Mouse (Mus musculus): ENCODE results near the gene Sync. TPM values are rescaled to one million over a fixed set of nuclear protein-coding genes. Genes with fewer than 3 reads are reported as not detected.

Sync gene
- polyA plus RNA-seq, 1 experiment from 2014 or later, result 1.6 TPM

DNA sequence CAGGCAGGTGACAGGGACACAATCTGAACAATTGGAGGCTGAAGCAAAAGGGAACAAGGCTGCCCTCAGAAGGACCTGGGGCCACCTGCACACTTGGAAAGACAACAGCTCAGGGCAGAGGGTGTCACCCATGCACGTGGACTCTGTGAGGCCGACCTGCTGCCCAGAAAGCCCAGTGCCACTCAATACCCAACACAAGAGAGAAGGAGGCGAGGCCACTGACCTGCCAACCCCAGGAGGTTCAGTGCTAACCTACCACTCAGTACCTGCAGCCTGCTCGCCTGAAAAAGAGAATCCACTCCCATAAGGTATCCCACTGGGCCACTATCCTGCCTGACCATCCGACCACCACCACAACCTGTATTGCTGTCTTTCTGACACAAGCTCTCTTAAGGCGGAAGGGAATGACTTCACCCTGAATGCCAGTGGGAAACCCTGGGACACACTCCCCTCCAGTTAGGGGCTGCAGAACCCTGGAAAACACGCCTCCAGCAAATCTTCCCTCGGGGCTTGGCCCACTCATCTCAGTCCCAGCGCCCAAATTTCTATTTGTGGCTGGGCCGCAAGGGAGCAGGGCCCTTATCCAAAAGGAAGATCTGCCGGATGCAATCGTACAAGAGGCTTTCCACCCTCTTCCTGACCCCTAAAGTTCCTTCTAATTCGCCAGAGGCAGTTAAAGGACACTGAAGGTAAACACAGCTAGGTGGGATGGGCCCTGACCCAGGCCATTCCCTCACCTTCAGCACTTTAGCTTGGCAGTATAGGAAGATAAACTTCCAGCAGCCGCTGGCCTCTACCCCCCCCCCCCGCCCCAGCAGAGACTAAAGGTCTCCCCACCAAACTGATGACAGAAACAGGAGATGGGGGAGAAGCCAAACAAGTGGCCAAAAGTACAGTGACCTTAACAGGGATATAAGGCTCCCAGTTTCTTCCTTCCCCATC, 40.8 kb upstream of the Sync start:
- ATAC-seq (ENCODE audit: insufficient read depth, low FRiP score, low TSS enrichment), result no peak
- Histone ChIP-seq H3K4me3 (ENCODE audit: low read depth, low read length) (no peak overlapping the region), H3K27ac (ENCODE audit: low read depth, low read length) (no peak overlapping the region), H3K9ac (ENCODE audit: low read length) (no peak overlapping the region), H3K27me3 (ENCODE audit: control insufficient read depth, insufficient read depth, low read length) (peaks cover 41% of the 10 kb centered on the region), H3K4me2 (ENCODE audit: low read depth) (no peak overlapping the region), H3K4me1 (ENCODE audit: control insufficient read depth, insufficient read depth, low read length) (peaks cover 15% of the 10 kb centered on the region), H3K9me3 (ENCODE audit: control insufficient read depth, low read length) (no peaks in the 10 kb centered on the region), H3K36me3 (ENCODE audit: control insufficient read depth, insufficient read depth, low read length) (no peaks in the 10 kb centered on the region)
- 45% methylated on average over 15 of the region's 15 CpGs for WGBS
- DNase-seq (ENCODE audit: low spot score), result no peak

- Histone ChIP-seq H3K27me3 (ENCODE audit: control insufficient read depth, insufficient read depth, low read length) (peaks cover 41% of the 10 kb centered on the region), H3K4me3 (ENCODE audit: low read depth, low read length) (peak overlapping the region; percentile 65), H3K4me1 (ENCODE audit: control insufficient read depth, insufficient read depth, low read length) (peaks cover 13% of the 10 kb centered on the region), H3K36me3 (ENCODE audit: control insufficient read depth, insufficient read depth, low read length) (no peaks in the 10 kb centered on the region), H3K9me3 (ENCODE audit: control insufficient read depth, low read length) (no peaks in the 10 kb centered on the region), H3K4me2 (ENCODE audit: low read depth) (peak overlapping the region; percentile 97), H3K27ac (ENCODE audit: low read depth, low read length) (no peak overlapping the region), H3K9ac (ENCODE audit: low read length) (peak overlapping the region; percentile 63)
- DNase-seq (ENCODE audit: low spot score) (no peak), ATAC-seq (ENCODE audit: insufficient read depth, low FRiP score, low TSS enrichment) (no peak)
- WGBS, result 9% methylated on average over 24 of the region's 24 CpGs
Measured at GRCm38 (mm10) chr4:129247381-129248242, 39.8 kb upstream of the Sync start.

- Histone ChIP-seq H3K27me3 (ENCODE audit: control insufficient read depth, insufficient read depth, low read length) (peaks cover 41% of the 10 kb centered on the region), H3K9me3 (ENCODE audit: control insufficient read depth, low read length) (no peaks in the 10 kb centered on the region), H3K9ac (ENCODE audit: low read length) (peak overlapping the region; percentile 63), H3K4me2 (ENCODE audit: low read depth) (peak overlapping the region; percentile 97), H3K4me1 (ENCODE audit: control insufficient read depth, insufficient read depth, low read length) (peaks cover 12% of the 10 kb centered on the region), H3K27ac (ENCODE audit: low read depth, low read length) (no peak overlapping the region), H3K36me3 (ENCODE audit: control insufficient read depth, insufficient read depth, low read length) (no peaks in the 10 kb centered on the region), H3K4me3 (ENCODE audit: low read depth, low read length) (peak overlapping the region; percentile 65)
- ATAC-seq (ENCODE audit: insufficient read depth, low FRiP score, low TSS enrichment) (no peak), DNase-seq (ENCODE audit: low spot score) (no peak)
- WGBS, result 0% methylated on average over 41 of the region's 74 CpGs
Measured at GRCm38 (mm10) chr4:129248243-129248767, 39.1 kb upstream of the Sync start.

GRCm38 (mm10) chr4:129249288-129249687, 38.1 kb upstream of the Sync start:
- Histone ChIP-seq H3K4me3 (ENCODE audit: low read depth, low read length) (no peak overlapping the region), H3K27ac (ENCODE audit: low read depth, low read length) (no peak overlapping the region), H3K9ac (ENCODE audit: low read length) (no peak overlapping the region), H3K4me2 (ENCODE audit: low read depth) (no peak overlapping the region), H3K27me3 (ENCODE audit: control insufficient read depth, insufficient read depth, low read length) (peaks cover 41% of the 10 kb centered on the region), H3K4me1 (ENCODE audit: control insufficient read depth, insufficient read depth, low read length) (peaks cover 12% of the 10 kb centered on the region), H3K36me3 (ENCODE audit: control insufficient read depth, insufficient read depth, low read length) (no peaks in the 10 kb centered on the region), H3K9me3 (ENCODE audit: control insufficient read depth, low read length) (no peaks in the 10 kb centered on the region)
- 27% methylated on average over 7 of the region's 7 CpGs for WGBS
- DNase-seq (ENCODE audit: low spot score), result no peak
- no peak for ATAC-seq (ENCODE audit: insufficient read depth, low FRiP score, low TSS enrichment)

DNA sequence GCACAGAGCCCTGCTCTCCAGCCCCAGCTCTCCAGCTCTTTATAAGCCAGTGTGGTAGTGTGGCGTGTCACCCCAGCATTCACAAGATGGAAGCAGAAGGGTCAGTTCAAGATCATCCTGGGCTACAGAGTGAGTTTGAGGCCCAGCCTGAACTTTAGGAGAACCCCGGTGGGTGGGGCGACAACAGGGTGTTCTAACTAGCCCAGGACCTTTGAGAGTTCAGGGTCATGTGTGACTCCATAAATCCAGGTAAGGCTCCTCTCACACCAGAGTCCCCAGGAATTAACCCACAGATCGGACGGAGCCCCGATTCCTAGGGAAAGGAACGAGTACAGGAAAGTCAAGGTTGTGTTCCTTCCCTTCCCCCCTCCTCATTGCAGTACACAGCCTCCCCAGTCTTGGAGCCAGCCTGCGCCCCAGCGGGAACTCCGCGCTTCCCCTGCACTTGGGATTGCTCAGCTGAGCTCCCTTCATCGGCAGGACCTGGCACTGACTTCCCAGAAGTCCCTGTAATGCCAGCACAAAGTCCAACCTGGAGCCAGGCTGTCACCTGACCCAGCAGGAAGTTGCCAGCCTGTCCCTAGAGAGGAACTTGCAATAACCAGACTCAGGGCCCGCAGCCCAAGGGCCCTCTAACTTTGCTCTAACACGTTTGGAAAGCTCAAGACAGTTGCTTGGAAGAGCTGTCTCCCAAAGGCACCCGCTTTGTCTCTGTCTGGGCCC, 36.5 kb upstream of the Sync start:
- Histone ChIP-seq H3K4me1 (ENCODE audit: control insufficient read depth, insufficient read depth, low read length) (peaks cover 12% of the 10 kb centered on the region), H3K9ac (ENCODE audit: low read length) (peak overlapping the region; percentile 7; the same call in 1 of the 2 replicates), H3K36me3 (ENCODE audit: control insufficient read depth, insufficient read depth, low read length) (no peaks in the 10 kb centered on the region), H3K4me3 (ENCODE audit: low read depth, low read length) (no peak overlapping the region), H3K4me2 (ENCODE audit: low read depth) (peak overlapping the region; percentile 23), H3K27me3 (ENCODE audit: control insufficient read depth, insufficient read depth, low read length) (peaks cover 41% of the 10 kb centered on the region), H3K9me3 (ENCODE audit: control insufficient read depth, low read length) (no peaks in the 10 kb centered on the region), H3K27ac (ENCODE audit: low read depth, low read length) (no peak overlapping the region)
- ATAC-seq (ENCODE audit: insufficient read depth, low FRiP score, low TSS enrichment) (no peak), DNase-seq (ENCODE audit: low spot score) (no peak)
- WGBS, result 13% methylated on average over 15 of the region's 15 CpGs

DNA sequence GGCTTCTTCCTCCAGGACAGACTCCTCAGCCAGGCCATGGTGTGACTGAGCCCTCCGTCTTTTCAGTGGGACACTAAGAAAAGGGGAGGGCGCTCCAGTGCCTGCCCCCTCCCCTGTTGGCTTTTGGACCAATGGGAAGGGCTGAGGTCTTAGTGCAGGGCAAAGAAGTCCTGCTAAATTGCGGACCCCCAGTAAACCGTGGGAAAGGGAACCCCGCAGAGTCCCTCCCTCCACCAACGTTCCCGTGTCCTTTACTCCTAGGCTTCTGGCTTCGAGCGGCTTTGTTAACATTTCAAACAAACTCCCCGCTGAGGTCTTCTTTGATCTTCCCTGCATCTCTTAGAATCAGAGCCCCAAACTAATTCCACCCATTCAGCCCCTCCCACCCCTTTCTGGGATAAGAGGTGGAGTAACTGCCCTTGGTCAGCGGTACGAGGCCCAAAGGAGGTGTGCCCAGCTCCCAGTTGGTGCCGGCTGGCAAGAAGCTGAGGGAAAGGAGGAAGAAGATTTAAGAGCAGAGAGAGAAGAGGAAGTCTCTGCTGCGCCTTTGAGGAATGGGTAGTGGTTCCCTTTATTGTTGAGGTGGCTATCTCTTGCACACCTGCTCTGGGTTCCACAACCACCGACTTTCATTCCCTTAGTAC, 35.8 kb upstream of the Sync start:
- H3K36me3 ChIP-seq (ENCODE audit: control insufficient read depth, insufficient read depth, low read length), result no peaks in the 10 kb centered on the region
- peaks cover 15% of the 10 kb centered on the region for H3K4me1 ChIP-seq (ENCODE audit: control insufficient read depth, insufficient read depth, low read length)
- H3K4me2 ChIP-seq (ENCODE audit: low read depth), result peak overlapping the region; percentile 23
- H3K27ac ChIP-seq (ENCODE audit: low read depth, low read length), result no peak overlapping the region
- H3K9ac ChIP-seq (ENCODE audit: low read length), result peak overlapping the region; percentile 7; the same call in 1 of the 2 replicates
- WGBS, result 1% methylated on average over 15 of the region's 15 CpGs
- ATAC-seq (ENCODE audit: insufficient read depth, low FRiP score, low TSS enrichment) (peak; percentile 41; the same call in 1 of the 2 replicates), DNase-seq (ENCODE audit: low spot score) (peak; percentile 48)
- H3K27me3 ChIP-seq (ENCODE audit: control insufficient read depth, insufficient read depth, low read length), result peaks cover 36% of the 10 kb centered on the region
- H3K9me3 ChIP-seq (ENCODE audit: control insufficient read depth, low read length), result no peaks in the 10 kb centered on the region
- H3K4me3 ChIP-seq (ENCODE audit: low read depth, low read length), result no peak overlapping the region

DNA sequence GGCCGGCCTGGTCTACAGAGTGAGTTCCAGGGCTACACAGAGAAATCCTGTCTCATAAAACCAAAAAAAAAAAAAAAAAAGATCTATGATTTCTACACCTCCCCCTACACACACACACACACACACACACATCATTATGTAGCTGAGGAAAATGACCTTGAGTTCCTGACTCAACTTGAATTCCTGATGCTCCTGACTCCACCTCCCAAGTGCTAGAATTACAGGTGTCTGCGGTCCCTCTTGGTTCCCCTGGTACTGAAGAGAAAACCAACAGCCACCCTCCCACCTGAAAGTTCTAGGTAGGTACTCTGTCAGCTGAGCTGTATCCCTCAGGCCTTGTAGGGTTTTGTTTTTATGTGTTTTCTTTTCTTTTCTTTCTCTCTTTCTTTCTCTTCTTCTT, 34.9 kb upstream of the Sync start:
- Histone ChIP-seq H3K9ac (ENCODE audit: low read length) (no peak overlapping the region), H3K9me3 (ENCODE audit: control insufficient read depth, low read length) (no peaks in the 10 kb centered on the region), H3K36me3 (ENCODE audit: control insufficient read depth, insufficient read depth, low read length) (no peaks in the 10 kb centered on the region), H3K27me3 (ENCODE audit: control insufficient read depth, insufficient read depth, low read length) (peaks cover 27% of the 10 kb centered on the region), H3K4me3 (ENCODE audit: low read depth, low read length) (no peak overlapping the region), H3K4me1 (ENCODE audit: control insufficient read depth, insufficient read depth, low read length) (peaks cover 15% of the 10 kb centered on the region), H3K27ac (ENCODE audit: low read depth, low read length) (no peak overlapping the region), H3K4me2 (ENCODE audit: low read depth) (no peak overlapping the region)
- 89% methylated on average over 2 of the region's 2 CpGs for WGBS
- DNase-seq (ENCODE audit: low spot score) (no peak), ATAC-seq (ENCODE audit: insufficient read depth, low FRiP score, low TSS enrichment) (no peak)

DNA sequence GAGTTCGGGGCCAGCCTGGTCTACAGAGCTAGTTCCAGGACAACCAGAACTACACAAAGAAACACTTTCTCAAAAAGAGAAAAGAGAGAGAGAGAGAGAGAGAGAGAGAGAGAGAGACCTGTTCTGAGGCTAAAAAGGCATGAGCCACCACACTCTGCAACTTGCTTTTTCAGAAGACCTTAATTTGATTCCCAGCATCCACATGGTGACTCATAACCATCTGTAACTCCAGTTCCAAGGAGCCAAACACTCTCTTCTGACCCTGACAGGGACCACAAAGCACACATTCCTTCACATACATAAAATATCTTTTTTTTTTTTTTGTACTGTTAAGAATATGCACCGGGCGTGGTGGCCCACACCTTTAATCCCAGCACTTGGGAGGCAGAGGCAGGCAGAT, 32.8 kb upstream of the Sync start:
- WGBS, result 90% methylated on average over 3 of the region's 3 CpGs
- DNase-seq (ENCODE audit: low spot score) (no peak), ATAC-seq (ENCODE audit: insufficient read depth, low FRiP score, low TSS enrichment) (no peak)
- H3K27me3 ChIP-seq (ENCODE audit: control insufficient read depth, insufficient read depth, low read length), result peaks cover 9% of the 10 kb centered on the region; the same call in 1 of the 2 replicates
- no peak overlapping the region for H3K27ac ChIP-seq (ENCODE audit: low read depth, low read length)
- no peak overlapping the region for H3K4me3 ChIP-seq (ENCODE audit: low read depth, low read length)
- H3K9ac ChIP-seq (ENCODE audit: low read length), result no peak overlapping the region
- H3K4me2 ChIP-seq (ENCODE audit: low read depth), result no peak overlapping the region
- H3K9me3 ChIP-seq (ENCODE audit: control insufficient read depth, low read length), result no peaks in the 10 kb centered on the region
- H3K36me3 ChIP-seq (ENCODE audit: control insufficient read depth, insufficient read depth, low read length), result no peaks in the 10 kb centered on the region
- H3K4me1 ChIP-seq (ENCODE audit: control insufficient read depth, insufficient read depth, low read length), result peaks cover 11% of the 10 kb centered on the region; the same call in 1 of the 2 replicates
